Mouse (Mus musculus) right cerebral cortex, postnatal 36 days (tissue): ENCODE results near the gene Qrfpr.

ENCODE experiments used
- DNase-seq, 2 experiments: peaks; one replicate each; pipeline ENCODE4 v3.0.0; 2022; ENCODE audit warnings: low spot score in 2 of 2, mixed read lengths in 1 of 2

The Qrfpr gene

GRCm38 (mm10) chr3:36221743-36222682, at the start of gene Qrfpr:
Gene Qrfpr, minus strand, starts transcription at chr3:36222313.
- DNase-seq = peak; percentile 36 to 48

GRCm38 (mm10) chr3:36263873-36264272, 41.8 kb upstream of the Qrfpr start:
- DNase-seq = no peak

DNA sequence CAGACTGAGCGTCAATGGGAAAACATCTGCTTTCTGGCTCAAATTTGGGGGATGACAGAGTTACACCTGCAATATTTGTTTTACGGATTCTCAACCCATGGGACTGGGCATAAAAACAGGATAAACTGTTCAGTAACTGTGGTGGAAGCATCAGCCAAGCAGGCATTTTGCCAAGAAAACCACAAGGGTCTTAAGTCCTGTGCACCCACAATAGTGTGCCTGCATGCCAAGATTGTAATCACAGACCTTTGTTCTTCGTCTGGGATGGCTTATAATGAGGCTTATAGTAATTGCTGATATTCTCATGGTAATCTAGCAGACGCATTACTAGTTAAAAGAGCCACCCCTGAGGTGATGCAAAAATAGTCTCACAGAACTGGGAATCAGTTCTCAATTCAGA, 41.2 kb upstream of the Qrfpr start:
- no peak for DNase-seq

GRCm38 (mm10) chr3:36250585-36250984, 28.5 kb upstream of the Qrfpr start:
- peak in 1 of 2 experiments; percentile 3 for DNase-seq

- DNase-seq = no peak
These were observed 26.3 kb upstream of the Qrfpr start for GRCm38 (mm10) chr3:36248446-36248845.

DNA sequence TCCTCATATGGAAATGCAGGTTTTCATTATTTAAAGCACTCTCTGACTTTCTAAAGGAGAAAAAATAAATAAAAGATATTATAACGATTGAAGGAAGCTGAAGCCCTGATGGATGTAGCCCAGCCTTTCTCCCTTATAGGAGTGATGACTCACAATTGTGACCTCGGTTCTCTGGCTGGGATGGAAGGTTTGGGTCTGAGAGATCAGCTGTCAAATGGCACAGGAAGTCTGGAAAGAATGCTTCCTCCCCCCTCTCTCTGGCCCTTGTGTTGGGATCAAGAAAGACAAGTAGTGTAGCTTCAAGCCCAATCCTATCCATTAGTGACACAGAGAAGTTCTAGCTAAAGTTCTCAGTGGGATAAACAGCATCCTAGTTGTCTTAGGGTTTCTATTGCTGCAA, 7.8 kb upstream of the Qrfpr start:
- DNase-seq = no peak

DNA sequence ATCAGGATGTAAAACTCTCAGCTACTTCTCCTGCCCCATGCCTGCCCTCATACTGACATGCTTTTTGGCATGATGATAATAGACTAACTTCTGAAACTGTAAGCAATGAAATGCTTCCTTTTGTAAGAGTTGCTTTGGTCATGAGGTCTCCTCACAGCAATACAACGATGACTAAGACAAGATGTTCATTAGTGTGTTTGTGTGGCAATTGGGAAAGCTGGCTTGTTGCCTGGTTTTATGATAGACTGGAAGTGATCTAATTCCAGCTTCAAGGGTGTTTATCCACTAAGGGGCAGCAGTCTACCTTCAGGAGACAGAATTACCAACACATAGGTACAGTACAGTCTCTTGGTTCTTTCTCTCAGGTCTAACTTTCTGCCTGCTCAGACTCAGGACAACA, 5.1 kb upstream of the Qrfpr start:
- no peak for DNase-seq

DNA sequence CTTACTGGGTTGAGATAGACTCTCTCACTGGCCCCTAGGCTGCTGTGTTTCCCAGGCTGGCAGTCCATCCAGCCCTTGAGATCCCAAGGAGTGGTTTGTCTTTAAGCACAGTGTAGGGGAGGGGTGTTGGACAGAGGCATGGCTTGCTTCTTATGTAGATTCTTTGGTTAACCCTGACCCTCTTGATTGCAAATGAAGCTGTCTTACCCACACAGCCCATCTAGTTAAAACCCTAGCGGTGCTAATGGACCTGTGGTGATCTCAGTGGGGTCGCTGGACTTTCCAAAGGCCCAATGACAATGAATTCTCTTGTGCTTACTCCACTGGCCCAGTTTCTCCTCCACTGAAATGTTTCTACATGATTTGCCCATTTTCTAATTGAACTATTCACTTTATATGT, 1.2 kb upstream of the Qrfpr start:
- no peak for DNase-seq

DNA sequence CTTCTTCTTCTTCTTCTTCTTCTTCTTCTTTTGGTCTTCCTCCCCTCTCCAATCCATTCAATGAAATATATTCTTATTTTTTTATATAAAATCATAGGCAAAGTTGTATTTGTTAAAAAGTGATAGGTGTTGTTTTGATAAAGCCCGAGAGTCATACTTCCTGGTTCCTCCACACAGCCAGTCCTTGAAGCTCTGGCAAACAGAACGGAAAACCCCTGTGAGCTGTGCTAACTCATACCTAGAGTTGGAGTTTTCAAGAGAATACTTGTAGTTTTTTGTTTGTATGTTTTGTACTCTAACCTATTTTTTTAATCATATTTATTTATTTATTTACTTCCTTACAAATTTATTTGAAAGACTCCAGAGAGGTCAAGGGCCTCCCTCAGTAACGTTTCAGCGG, 9.4 kb downstream of the Qrfpr start:
- DNase-seq = no peak

- DNase-seq = no peak
These were observed 11.2 kb downstream of the Qrfpr start for GRCm38 (mm10) chr3:36210939-36211338.

DNA sequence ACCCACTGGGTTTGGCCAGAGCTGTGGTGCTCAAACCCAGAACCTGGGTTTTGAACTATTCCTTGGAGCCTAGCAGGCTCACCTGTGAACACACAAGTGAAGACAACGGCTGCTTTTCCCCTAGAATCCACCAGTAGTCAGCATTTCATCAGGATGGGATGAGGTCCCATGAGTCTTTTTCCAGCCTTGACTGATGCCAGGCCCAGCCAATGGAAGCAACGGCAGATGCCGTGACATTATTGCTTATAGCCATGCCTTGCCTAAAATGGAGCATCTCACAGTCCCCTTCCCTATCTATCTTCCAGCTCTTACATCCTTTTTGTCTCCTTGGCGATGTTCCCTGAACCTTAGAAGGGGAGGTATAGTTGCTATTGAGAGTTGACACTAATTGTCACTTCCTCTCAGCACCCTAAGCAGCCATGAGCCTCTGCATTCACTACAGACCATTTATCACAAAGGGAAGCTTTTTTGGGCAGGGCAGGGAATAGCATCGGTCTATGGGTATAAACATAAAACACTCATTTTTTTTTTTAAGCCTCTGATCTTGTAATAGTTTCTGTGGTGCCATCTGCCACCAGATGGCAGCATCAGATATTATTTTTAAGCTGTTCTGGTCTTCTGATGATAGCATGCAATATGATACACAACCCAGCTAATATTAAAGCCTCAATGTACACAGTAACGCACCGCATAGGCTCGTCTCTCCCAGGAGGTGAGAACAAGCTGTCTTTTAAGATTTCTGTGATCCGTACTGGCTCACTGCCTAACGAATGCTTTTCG, 12.1 kb downstream of the Qrfpr start:
- peak in 1 of 2 experiments; percentile 56 for DNase-seq

DNA sequence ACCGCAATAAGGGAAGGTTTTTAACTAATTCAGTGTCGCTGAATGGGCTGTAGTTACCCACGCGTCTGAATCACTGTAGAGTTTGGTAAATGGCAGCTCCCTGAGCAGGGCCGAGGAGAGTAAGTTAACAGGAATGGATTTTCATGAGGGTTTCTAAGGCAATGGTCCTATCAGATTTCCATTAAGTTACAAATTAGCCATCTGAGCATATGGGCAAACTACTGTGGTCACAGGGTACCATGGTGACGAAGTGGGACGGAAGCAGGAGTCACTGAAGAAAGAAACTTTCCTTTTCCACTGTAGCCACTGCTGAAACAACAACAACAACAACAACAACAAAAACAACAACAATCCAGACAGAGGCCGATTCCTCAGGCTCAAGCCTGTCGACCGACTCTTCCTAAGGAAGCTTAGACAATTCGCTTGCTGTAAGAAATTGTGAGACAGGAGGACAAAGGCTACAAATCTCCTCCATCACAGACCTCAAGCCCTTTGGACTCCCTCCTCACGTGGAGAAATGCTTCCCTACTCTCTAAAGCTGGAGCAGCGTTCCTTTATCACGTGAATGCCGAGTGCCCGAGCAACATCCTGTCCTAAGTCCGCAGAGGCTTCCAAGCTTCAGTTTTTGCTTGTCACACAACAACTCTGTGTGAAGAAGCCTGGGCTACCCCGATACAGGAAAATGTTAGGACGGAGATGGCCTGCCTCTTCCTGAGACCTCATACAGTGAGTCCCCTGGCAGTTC, 14.4 kb downstream of the Qrfpr start:
- no peak for DNase-seq

- DNase-seq = peak in 1 of 2 experiments; percentile 41
These were observed 19.2 kb downstream of the Qrfpr start for GRCm38 (mm10) chr3:36202932-36203331.

DNA sequence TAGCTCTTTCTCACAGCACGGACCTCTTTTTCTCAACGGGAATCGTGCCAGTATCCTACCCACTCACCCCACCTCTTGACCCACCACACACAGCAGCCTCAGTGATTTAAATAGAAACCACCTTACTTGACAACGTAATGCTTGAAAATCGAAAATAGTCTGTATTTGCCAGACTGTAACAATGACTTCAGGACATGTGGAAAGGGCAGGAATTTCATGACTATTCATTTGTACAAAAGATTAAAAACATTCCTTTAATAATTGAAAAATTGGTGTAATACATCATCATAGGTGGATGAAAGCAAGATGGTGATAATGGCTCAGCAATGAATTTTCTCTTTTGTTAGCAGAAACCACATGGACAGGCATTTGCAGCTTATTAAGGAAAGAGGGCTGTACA, 21.0 kb downstream of the Qrfpr start:
- DNase-seq = no peak

DNA sequence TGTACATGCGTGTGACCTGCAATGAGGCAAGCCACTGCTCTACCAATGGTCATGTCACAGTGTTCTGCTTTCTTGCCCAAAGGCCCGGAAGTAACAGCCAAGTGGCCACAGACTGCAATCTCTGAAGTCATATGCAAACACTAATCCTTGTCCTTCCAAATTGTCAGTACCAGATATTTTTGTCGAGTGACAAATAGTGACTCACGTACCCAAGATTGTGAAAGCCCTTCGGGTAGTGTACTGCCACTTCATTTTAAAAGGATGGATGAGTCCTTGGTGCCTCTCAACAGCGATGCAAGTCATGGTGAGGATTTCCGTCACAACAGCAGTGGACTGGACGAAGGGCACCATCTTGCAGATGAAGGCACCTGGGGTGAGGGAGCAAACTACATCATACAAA, 32.9 kb downstream of the Qrfpr start:
- DNase-seq = no peak

- DNase-seq = no peak
These were observed 35.6 kb downstream of the Qrfpr start for GRCm38 (mm10) chr3:36186510-36186909.

- DNase-seq = peak; percentile 25
These were observed 40.6 kb downstream of the Qrfpr start for GRCm38 (mm10) chr3:36181519-36181918.

GRCm38 (mm10) chr3:36173761-36174160, 48.4 kb downstream of the Qrfpr start:
- DNase-seq = no peak

DNA sequence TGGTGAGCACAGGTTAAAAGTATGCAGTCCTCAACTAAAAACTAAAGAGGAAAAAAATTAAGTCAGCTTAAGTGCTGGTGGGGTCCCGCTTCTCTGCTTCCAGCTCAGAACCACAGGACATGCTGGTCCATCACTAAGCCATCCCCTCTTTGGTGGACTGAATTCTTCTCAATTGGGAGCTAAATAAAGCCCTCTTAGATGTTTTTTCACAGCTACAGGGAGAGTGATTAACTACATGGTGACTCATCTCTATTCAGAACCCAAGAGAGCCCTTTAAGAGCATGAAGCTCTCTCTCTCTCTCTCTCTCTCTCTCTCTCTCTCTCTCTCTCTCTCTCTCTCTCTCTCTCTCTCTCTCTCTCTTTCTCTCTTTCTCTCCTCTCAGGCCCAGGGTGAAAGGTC, 50.8 kb downstream of the Qrfpr start:
- DNase-seq = no peak

GRCm38 (mm10) chr3:36170670-36171210, 51.4 kb downstream of the Qrfpr start:
- DNase-seq = no peak

- DNase-seq = no peak
These were observed 66.8 kb downstream of the Qrfpr start for GRCm38 (mm10) chr3:36155268-36155667.
